Mouse (Mus musculus): ENCODE data around the gene Sap30. TPM values are rescaled to one million over a fixed set of nuclear protein-coding genes. Genes with fewer than 3 reads are reported as not detected.
"Not testable (repeated sequence)": the region's sequence is repeated elsewhere in the genome, so short reads cannot be mapped to it uniquely, and the experiment has no call there.

Sap30 gene
- polyA plus RNA-seq, 1 experiment from 2014 or later = 83.3 TPM

DNA sequence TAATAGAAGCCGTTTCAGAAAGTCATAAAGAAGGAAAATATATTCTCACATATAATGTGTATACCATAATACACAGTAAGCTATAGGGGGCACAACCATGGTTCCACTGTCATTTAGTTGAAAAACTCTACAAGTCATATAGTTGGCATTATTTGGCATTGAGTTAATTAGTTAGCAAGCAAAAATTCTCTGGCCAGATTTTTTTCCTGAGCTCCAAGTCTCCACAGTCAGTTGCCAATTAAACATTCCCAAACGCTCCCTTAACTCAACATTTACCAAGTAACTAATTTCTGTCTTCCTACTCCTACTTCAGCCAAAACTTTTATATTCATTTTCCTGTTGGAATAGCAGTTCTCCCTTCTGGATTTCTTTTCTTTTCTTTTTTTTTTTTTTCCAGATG lies 34.3 kb downstream of the Sap30 start:
- Histone ChIP-seq H3K4me1 (no peaks in the 10 kb centered on the region), H3K9me3 (no peaks in the 10 kb centered on the region), H3K4me3 (no peak overlapping the region), H3K27me3 (ENCODE audit: poor library complexity, severe bottlenecking) (no peaks in the 10 kb centered on the region), H3K27ac (no peak overlapping the region), H3K36me3 (replicated peaks) (no peaks in the 10 kb centered on the region)
- whole genome bisulfite sequencing = 95% methylated on average over 2 of the region's 2 CpGs
- no peak for DNase-seq (ENCODE audit: extremely low spot score, low spot score)

DNA sequence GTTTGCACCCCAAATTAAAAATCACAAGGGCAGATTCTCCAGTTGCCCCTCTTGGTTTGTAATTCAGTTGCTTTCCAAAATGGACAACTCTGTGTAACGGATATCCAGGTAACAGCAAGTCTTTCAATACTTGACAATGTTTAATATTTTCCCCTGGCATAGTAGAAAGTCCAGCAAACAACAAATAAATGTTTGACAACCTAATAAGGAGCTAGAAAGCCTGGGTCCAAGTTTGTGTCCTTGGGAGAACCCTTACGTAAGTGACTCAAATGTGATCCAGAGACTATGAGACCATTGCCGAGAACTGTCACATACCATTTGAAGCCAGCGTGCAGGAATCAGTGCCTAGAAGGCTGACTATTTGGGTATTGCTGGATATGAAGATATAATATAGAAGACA lies 35.8 kb downstream of the Sap30 start:
- Histone ChIP-seq H3K27me3 (ENCODE audit: poor library complexity, severe bottlenecking) (no peaks in the 10 kb centered on the region), H3K4me3 (no peak overlapping the region), H3K4me1 (no peaks in the 10 kb centered on the region), H3K9me3 (no peaks in the 10 kb centered on the region), H3K36me3 (replicated peaks) (no peaks in the 10 kb centered on the region), H3K27ac (no peak overlapping the region)
- 94% methylated on average over 4 of the region's 4 CpGs for WGBS
- DNase-seq (ENCODE audit: extremely low spot score, low spot score) = no peak

DNA sequence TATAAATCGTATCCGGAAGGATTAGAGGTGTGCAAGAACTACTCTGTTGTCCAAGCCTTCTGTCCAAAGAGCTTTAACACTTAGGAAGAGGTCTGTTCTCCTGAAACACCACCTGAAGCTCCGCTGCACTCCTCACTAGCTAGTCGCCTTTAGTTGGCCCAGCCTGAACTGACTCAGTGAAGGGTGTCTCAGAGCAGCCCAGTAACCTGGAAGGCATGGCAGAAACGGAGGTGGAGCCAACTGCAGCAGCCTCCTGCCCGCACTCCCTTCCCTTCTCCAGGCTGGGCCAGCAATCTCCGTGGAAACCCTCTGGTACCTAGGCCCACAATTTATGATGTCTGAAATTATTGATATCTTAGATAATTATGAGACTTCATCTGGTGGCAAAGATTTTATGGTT lies 36.9 kb downstream of the Sap30 start:
- H3K27ac ChIP-seq = no peak overlapping the region
- 80% methylated on average over 7 of the region's 7 CpGs for WGBS
- H3K27me3 ChIP-seq (ENCODE audit: poor library complexity, severe bottlenecking) = no peaks in the 10 kb centered on the region

DNA sequence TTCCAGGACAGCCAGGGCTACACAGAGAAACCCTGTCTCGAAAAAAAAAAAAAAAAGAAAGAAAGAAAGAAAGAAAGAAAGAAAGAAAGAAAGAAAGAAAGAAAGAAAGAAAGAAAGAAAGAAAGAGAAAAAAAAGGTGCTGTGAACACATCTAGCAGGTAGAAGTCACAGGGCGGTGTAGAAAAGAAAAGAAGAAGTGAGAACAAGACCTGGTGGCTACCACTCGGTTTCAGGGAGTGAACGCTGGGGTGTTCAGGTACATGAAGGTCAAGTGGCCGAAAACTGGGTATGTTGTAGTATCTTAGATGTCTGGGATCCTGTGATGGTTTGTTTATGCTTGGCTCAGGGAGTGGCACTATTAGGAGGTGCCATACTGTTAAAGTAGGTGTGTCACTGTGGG lies 41.8 kb downstream of the Sap30 start:
- H3K4me3 ChIP-seq; H3K27me3 ChIP-seq (ENCODE audit: poor library complexity, severe bottlenecking); H3K9me3 ChIP-seq; H3K4me1 ChIP-seq; H3K27ac ChIP-seq; DNase-seq (ENCODE audit: extremely low spot score, low spot score); H3K36me3 ChIP-seq (replicated peaks): not testable (repeated sequence)
- WGBS = 91% methylated on average over 4 of the region's 5 CpGs

More for the DNA sequence above, 36.9 kb downstream of the Sap30 start:
- no peak overlapping the region for H3K4me3 ChIP-seq
- no peaks in the 10 kb centered on the region for H3K9me3 ChIP-seq
- H3K36me3 ChIP-seq (replicated peaks) = no peaks in the 10 kb centered on the region
- no peaks in the 10 kb centered on the region for H3K4me1 ChIP-seq
- DNase-seq (ENCODE audit: extremely low spot score, low spot score) = no peak

DNA sequence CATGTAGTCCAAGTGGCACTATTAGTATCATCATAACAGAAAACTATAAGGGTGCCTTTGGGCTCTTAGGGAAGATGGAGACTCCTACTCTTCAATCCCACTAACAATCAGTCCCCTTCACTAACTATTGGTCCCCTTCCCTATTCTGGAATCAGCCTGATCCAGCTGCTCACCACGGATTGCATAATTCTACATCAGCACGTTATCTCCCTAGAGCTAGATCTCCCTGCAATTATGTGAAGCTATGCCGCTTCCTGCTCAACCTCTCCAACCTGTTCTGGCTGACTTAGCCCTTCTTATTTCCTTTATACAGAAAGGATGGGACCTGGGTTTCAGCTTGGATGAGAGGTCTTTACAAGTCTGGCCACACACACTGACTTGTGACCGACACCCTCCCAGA lies 44.4 kb downstream of the Sap30 start:
- no peaks in the 10 kb centered on the region for H3K36me3 ChIP-seq (replicated peaks)
- no peaks in the 10 kb centered on the region for H3K9me3 ChIP-seq
- peaks cover 5% of the 10 kb centered on the region for H3K4me1 ChIP-seq
- WGBS = 76% methylated on average over 4 of the region's 4 CpGs
- H3K27ac ChIP-seq = no peak overlapping the region
- no peak overlapping the region for H3K4me3 ChIP-seq
- no peak for DNase-seq (ENCODE audit: extremely low spot score, low spot score)
- no peaks in the 10 kb centered on the region for H3K27me3 ChIP-seq (ENCODE audit: poor library complexity, severe bottlenecking)

DNA sequence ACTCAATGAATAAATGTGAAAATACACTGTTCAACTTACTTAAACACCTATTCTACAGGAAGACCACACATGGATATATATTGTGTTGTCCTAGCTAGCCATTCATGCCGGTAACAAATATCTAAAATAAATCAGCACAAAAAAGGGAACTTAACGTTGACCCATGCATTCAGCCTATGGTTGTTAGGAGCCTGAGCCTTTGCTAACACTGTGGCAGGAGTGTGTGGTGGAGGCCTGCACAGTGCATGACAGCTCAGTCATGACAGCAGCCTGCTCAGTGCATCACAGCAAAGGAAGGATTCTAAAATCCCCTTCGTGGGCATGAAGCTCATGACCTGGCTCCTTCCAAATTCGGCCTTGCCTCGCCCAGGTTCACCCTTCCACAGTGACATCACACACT lies 46.1 kb downstream of the Sap30 start:
- Histone ChIP-seq H3K9me3 (no peaks in the 10 kb centered on the region), H3K4me1 (peaks cover 5% of the 10 kb centered on the region), H3K27ac (no peak overlapping the region), H3K4me3 (no peak overlapping the region), H3K36me3 (replicated peaks) (no peaks in the 10 kb centered on the region), H3K27me3 (ENCODE audit: poor library complexity, severe bottlenecking) (no peaks in the 10 kb centered on the region)
- DNase-seq (ENCODE audit: extremely low spot score, low spot score) = no peak
- WGBS = 89% methylated on average over 5 of the region's 5 CpGs

DNA sequence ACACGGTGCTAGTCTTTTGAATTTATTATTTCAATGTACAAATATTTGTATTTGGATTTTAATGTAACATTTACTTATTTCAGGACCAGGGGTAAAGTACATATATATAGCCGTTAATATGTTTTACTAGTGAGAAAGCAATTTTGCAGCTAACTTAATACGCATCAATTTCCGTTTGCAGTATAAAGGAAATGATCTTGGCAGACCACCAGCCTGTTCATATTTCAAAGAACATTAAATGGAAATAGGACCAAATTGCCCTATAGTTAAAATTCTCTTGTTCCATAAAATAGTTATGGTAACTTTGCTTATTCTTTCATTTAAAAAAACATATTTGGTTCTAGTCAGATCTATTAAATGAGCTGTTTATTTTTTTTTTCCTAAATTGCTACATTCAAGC lies 46.5 kb downstream of the Sap30 start:
- Histone ChIP-seq H3K9me3 (no peaks in the 10 kb centered on the region), H3K4me3 (no peak overlapping the region), H3K36me3 (replicated peaks) (no peaks in the 10 kb centered on the region), H3K27me3 (ENCODE audit: poor library complexity, severe bottlenecking) (no peaks in the 10 kb centered on the region), H3K4me1 (peaks cover 5% of the 10 kb centered on the region), H3K27ac (no peak overlapping the region)
- WGBS = 91% methylated on average over 4 of the region's 4 CpGs
- no peak for DNase-seq (ENCODE audit: extremely low spot score, low spot score)

DNA sequence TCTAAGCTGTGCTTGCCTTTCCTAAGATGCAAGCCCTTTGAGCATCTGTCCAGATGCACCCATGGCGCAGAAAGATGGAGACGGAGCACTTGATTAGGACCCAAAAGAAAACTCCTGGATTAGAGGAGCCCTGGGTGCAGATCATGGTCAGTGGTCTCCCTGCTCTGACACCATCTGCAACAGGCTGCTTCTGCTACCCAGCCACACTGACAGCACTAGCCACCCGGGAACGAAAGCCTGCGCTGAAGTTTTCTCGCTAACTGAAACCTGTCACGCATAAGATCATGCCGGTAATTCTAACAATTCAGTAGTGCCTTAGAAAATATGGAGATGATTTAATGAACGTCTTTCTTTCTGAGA lies 51.2 kb downstream of the Sap30 start:
- WGBS = 93% methylated on average over 9 of the region's 9 CpGs
- Histone ChIP-seq H3K9me3 (no peaks in the 10 kb centered on the region), H3K4me1 (peaks cover 5% of the 10 kb centered on the region), H3K36me3 (replicated peaks) (no peaks in the 10 kb centered on the region), H3K4me3 (no peak overlapping the region), H3K27me3 (ENCODE audit: poor library complexity, severe bottlenecking) (no peaks in the 10 kb centered on the region), H3K27ac (no peak overlapping the region)
- DNase-seq (ENCODE audit: extremely low spot score, low spot score) = no peak

DNA sequence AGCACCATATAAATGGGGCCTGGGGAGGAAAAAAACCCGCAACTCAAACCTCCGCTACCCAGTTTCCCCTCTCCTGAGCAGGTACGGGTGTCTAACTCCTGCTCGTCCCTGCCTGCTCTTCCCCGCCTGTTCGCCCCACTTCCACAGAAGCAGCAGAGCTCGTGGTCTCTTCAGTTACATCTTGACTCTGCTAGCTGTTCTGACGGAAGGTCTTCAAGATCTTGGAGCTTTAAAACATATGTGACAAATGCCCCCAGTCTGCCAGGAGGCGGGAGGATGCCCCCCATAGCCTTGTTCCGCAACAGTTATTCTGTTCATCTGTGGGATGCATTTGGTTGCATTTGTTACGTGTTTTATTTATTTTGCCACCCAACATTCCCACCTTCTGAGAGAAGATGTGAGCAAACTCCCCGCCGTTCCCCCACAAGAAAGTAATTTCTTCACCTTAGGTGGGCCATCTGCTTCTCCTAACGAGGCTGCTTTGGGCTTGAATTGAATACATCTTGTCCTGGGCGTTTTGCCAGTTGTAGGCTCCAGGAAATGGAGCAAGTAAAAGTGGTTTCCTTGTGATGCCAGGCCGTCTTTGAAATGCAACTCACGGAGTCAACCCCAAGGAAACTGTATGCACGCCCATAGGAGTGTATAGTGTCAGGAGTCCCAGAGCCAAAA lies 51.8 kb downstream of the Sap30 start:
- Histone ChIP-seq H3K9me3 (no peaks in the 10 kb centered on the region), H3K4me1 (peaks cover 5% of the 10 kb centered on the region), H3K4me3 (no peak overlapping the region), H3K27ac (no peak overlapping the region), H3K36me3 (replicated peaks) (no peaks in the 10 kb centered on the region), H3K27me3 (ENCODE audit: poor library complexity, severe bottlenecking) (no peaks in the 10 kb centered on the region)
- no peak for DNase-seq (ENCODE audit: extremely low spot score, low spot score)
- WGBS = 73% methylated on average over 18 of the region's 18 CpGs

DNA sequence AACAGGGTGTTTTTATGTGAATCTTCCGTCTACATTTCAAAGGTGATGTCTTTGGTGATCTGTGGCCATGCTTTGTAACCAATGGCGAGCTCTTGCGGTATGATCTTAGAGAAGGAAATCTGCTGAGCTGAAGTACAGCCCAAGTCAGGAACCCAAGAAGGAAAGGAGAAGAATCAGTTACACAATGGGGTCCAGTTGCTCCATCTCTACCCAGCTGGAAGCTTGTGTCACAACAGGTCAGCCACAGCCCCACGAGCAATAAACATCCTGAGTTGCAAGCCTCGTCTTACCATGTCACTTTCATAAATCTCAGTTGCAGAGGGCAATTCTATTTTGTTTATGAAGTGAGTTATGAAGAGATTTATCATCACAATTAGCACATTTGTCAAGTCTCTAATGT lies 54.9 kb downstream of the Sap30 start:
- WGBS = 94% methylated on average over 5 of the region's 5 CpGs

More for the DNA sequence above, 54.9 kb downstream of the Sap30 start:
- DNase-seq (ENCODE audit: extremely low spot score, low spot score) = no peak
- no peaks in the 10 kb centered on the region for H3K9me3 ChIP-seq
- H3K4me3 ChIP-seq = no peak overlapping the region
- H3K36me3 ChIP-seq (replicated peaks) = no peaks in the 10 kb centered on the region
- no peak overlapping the region for H3K27ac ChIP-seq
- H3K4me1 ChIP-seq = peaks cover 10% of the 10 kb centered on the region
- H3K27me3 ChIP-seq (ENCODE audit: poor library complexity, severe bottlenecking) = peaks cover 1% of the 10 kb centered on the region; the same call in 1 of the 2 replicates

Other genes with a start within 250 kb of the Sap30 start
- gene Hand2, start 166.9 kb downstream of the Sap30 start, polyA plus RNA-seq (2016; fragmentation: Nextera tagmentation; extraction: Ambion mirVana) = not detected in 2 replicates
- not detected in 2 replicates for gene Scrg1, start 31.9 kb downstream of the Sap30 start, polyA plus RNA-seq (2016; fragmentation: Nextera tagmentation; extraction: Ambion mirVana)
- 671 and 721 TPM in 2 replicates for gene Hmgb2, start 24.0 kb upstream of the Sap30 start, polyA plus RNA-seq (2016; fragmentation: Nextera tagmentation; extraction: Ambion mirVana)
- 24.2 and 25.9 TPM in 2 replicates for gene Galnt7, start 165.2 kb upstream of the Sap30 start, polyA plus RNA-seq (2016; fragmentation: Nextera tagmentation; extraction: Ambion mirVana)

All from forebrain, embryonic 10.5 days (tissue).